Mouse (Mus musculus) MEL-GATA-1-ER (cell line): ENCODE data around the gene Gm10100.
"Not testable (repeated sequence)": the region's sequence is repeated elsewhere in the genome, so short reads cannot be mapped to it uniquely, and the experiment has no call there.

ENCODE experiments used
- DNase-seq: peaks from one replicate; pipeline ENCODE4 v3.0.0-alpha.2; 2012; ENCODE audit warnings: low read depth; ENCODE audit errors: extremely low read depth

Gm10100 gene

DNA sequence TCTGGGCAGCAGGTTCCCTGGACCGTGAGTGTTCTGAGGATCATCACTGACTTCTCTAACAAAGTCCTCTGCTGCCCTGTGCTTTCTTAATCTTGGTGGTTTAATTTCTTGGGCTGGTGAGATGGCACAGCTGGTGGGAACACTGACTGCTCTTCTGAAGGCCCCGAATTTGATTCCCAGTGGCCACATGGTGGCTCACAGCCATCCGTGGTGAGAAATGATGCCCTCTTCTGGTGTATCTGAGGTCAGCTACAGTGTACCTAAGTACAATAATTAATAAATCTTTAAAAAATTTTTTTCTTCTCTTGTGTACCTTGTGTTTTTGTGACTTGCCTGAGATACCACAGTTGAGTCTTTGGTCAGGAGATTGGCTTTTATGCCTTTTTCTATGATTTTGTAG is 26.0 kb downstream of the Gm10100 start:
- DNase-seq: not testable (repeated sequence)

DNA sequence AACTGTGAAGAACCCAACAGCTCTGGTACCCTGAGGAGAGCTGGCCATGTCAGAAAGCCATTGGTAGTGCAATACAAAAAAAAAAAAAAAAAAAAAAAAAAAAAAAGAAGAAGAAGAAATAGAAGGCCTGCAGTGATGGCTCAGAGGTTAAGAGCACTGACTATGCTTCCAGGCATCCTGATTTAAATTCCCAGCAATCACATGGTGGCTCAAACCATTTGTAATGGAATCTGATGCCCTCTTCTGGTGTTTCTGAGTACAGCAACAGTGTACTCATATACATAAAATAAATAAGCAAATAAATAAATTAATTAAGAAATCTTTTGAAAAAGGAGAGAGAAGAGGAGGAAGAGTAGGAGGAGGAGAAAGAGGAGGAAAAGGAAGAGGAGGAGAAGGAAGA is 27.2 kb downstream of the Gm10100 start:
- no peak for DNase-seq

DNA sequence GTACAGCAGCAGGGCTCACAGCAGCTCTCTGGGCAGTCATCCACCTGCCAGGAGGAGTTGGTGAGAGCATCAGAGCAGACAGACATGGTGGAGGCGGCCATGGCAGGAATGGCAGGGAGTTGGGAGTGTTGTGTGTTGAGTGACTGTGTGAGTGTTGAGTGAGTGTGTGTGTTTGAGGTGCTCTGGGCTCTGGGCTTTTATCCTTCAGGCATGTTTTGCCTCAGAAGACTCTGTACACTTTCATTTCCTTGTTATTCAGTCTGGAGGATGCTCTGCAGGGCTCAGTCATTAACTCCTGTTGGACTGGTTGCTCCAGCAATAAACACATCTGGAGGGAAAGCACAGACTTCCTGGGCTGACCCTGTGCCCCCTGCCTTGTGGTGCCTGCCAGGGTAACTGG is 33.3 kb downstream of the Gm10100 start, which contains the start of gene Gm3233:
Gm3233 (minus strand) TSS at position 101 of the 400 bp plus-strand sequence.
- DNase-seq: not testable (repeated sequence)

DNA sequence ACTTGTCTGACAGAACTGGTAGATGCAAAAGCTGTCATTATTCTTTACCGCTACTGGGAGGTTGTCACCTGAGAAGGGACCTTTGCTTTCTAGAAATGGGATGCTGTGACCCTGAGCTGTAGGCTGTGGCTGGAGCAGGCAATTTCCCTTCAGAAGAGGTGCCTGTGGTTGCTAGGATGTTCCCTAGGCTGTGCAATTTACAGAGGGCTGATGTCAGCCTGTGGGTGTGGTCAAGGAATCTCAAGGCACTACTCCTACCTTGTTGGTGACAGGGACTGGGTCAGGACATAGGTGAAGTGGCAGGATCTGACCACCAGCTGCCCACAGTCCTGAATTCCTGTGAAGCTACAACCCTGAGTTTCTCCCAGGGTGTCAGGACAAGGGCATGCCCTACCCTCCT is 43.4 kb downstream of the Gm10100 start:
- no peak for DNase-seq

DNA sequence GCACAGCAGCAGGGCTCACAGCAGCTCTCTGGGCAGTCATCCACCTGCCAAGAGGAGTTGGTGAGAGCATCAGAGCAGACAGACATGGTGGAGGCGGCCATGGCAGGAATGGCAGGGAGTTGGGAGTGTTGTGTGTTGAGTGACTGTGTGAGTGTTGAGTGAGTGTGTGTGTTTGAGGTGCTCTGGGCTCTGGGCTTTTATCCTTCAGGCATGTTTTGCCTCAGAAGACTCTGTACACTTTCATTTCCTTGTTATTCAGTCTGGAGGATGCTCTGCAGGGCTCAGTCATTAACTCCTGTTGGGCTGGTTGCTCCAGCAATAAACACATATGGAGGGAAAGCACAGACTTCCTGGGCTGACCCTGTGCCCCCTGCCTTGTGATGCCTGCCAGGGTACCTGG is 44.9 kb downstream of the Gm10100 start, which contains the start of gene Gm3238:
Gm3238 (minus strand) TSS at position 101 of the 400 bp plus-strand sequence.
- DNase-seq: not testable (repeated sequence)

DNA sequence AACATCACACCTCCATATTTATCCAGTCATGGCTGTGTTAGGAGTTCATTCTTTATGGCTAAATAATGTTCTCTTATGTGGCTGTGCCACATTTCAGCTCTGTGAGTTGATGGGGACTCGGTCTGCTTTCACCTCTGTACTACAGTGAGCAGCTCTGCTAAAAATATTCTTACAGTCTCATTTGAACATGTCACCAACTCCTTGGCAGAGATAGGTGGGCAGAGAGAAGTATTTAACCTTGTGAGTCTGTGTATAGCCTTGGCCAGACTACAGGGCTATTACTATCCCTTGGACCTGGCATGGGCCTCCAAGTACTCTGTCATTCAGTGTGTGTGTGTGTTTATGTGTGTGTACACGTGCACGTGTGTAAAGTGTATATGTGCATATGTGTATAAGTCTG is 45.9 kb downstream of the Gm10100 start:
- DNase-seq: not testable (repeated sequence)
